In the genomic region with DNA sequence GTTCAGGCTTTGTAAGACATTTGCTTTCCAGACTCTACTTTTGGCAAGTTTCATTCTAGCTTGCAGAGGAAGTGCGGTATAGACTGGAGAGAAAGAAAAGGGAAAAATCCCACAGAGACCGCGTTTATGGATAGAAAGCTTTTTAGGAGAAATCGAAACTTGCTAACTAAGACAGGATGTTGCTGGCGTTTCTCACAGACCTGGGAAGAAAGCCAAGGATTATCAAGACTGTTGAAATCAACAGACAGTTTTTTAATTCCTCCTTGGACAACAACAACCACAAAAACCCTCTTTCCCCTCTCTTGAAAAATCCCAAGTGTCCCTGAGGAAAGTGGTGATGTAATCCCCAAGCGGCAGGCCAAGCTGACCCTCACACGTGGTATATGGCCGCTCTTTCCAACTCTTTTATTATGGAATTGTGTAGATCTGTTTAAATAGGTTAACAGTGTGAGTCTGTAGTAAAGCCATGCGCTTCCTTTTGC, we compare ENCODE assay signal across 8 mouse cellular contexts. TPM values are rescaled to one million over a fixed set of nuclear protein-coding genes. Genes with fewer than 3 reads are reported as not detected.
DNase-seq lines count a peak whose midpoint lies in the region; ATAC-seq and TF ChIP-seq lines count a peak whose summit lies in the region.

No protein-coding gene starts in this region.

- peak overlapping the region; percentile 48 for H3K4me3 ChIP-seq in layer of hippocampus, adult 2 months
- no peak overlapping the region for H3K4me3 ChIP-seq in liver, embryonic 16.5 days (ENCODE audit: low read depth, low read length)

- H3K9ac ChIP-seq in liver, embryonic 16.5 days (ENCODE audit: low read depth, low read length), result no peak overlapping the region

- intact Hi-C loops in heart, postnatal 14 days (cut with DNase I), result no loop called here

- H3K27me3 ChIP-seq in liver, embryonic 16.5 days (ENCODE audit: control insufficient read depth, insufficient read depth, low read depth, low read length), result no peaks in the 10 kb centered on the region

- H3K4me2 ChIP-seq in liver, embryonic 16.5 days (ENCODE audit: low read depth, low read length), result no peak overlapping the region; the same call in 1 of the 2 replicates

- H3K4me1 ChIP-seq in liver, embryonic 16.5 days (ENCODE audit: control insufficient read depth, low read depth, low read length), result no peaks in the 10 kb centered on the region

- no peak for DNase-seq in layer of hippocampus, adult 2 months (ENCODE audit: low spot score in 2 of 2)
- DNase-seq in layer of hippocampus, adult 11-12 months (ENCODE audit: low spot score), result no peak
- peak; percentile 63 for DNase-seq in brain, embryonic 14.5 days (ENCODE audit: low read depth)
- DNase-seq in heart, postnatal 14 days, result peak; percentile 47 to 64
- no peak for DNase-seq in cerebellum, postnatal 36 days
- DNase-seq in thymus, postnatal 25 days, result no peak
- no peak for DNase-seq in layer of hippocampus, adult 9-10 months (ENCODE audit: low spot score)

- 66% methylated on average over 9 of the region's 9 CpGs for WGBS in liver, embryonic 16.5 days (ENCODE audit: insufficient replicate concordance)

- ATAC-seq in liver, embryonic 16.5 days (ENCODE audit: low read depth), result no peak; the same call in 1 of the 2 replicates

- peak overlapping the region; percentile 14; the same call in 1 of the 2 replicates for H3K27ac ChIP-seq in layer of hippocampus, adult 2 months
- peak overlapping the region; percentile 12; the same call in 1 of the 2 replicates for H3K27ac ChIP-seq in liver, embryonic 16.5 days (ENCODE audit: low read length)

- no peak for TF ChIP-seq POLR2A in brain, embryonic 14.5 days (IDR thresholded peaks at IDR 0.05; ENCODE audit: borderline replicate concordance, extremely low read depth, insufficient read depth, insufficient read length, poor library complexity, severe bottlenecking)

- no peaks in the 10 kb centered on the region for H3K9me3 ChIP-seq in liver, embryonic 16.5 days (replicated peaks; ENCODE audit: control insufficient read depth, low read length)

- no peak for TF ChIP-seq CTCF in layer of hippocampus, adult 2 months (conservative IDR thresholded peaks at IDR 0.05)
- no peak for TF ChIP-seq CTCF in brain, embryonic 14.5 days (IDR thresholded peaks at IDR 0.05; ENCODE audit: borderline replicate concordance, extremely low read depth, insufficient read depth, insufficient read length)

- no peaks in the 10 kb centered on the region for H3K36me3 ChIP-seq in liver, embryonic 16.5 days (ENCODE audit: control insufficient read depth, insufficient read depth)

RNA-seq across cellular contexts. Expression of gene Art3, which starts 0.8 kb away (rescaled TPM):
- 1 to 10 TPM; 3.7 to 4.8 TPM for total RNA-seq in layer of hippocampus, adult 2 months (2021)
- polyA plus RNA-seq in brain, embryonic 14.5 days (2012; rRNA removed), result 2.1 and 3.8 TPM in 2 replicates
- 100 to 1,000 TPM; 620 to 781 TPM for total RNA-seq in heart, postnatal 14 days (2021)
- polyA plus RNA-seq in liver, embryonic 16.5 days (2015; fragmentation: Nextera tagmentation; extraction: Ambion mirVana), result 0.74 and 0.93 TPM in 2 replicates

RNA-seq across cellular contexts. Expression of gene Cxcl9, which starts 4.5 kb away (rescaled TPM):
- not detected for total RNA-seq in layer of hippocampus, adult 2 months (2021)
- polyA plus RNA-seq in brain, embryonic 14.5 days (2012; rRNA removed), result 0.03 TPM in 1 of 2 replicates, not detected in the other
- total RNA-seq in heart, postnatal 14 days (2021), result under 1 TPM; 0.57 to 0.88 TPM
- 0.20 TPM in 1 of 2 replicates, not detected in the other for polyA plus RNA-seq in liver, embryonic 16.5 days (2015; fragmentation: Nextera tagmentation; extraction: Ambion mirVana)

RNA-seq across cellular contexts. Expression of gene Cxcl10, which starts 16.3 kb away (rescaled TPM):
- not detected for total RNA-seq in layer of hippocampus, adult 2 months (2021)
- 0.69 and 0.70 TPM in 2 replicates for polyA plus RNA-seq in brain, embryonic 14.5 days (2012; rRNA removed)
- total RNA-seq in heart, postnatal 14 days (2021), result under 1 TPM in 1 of 2 experiments, not detected in 1; 0.80 TPM
- polyA plus RNA-seq in liver, embryonic 16.5 days (2015; fragmentation: Nextera tagmentation; extraction: Ambion mirVana), result 3.5 and 3.8 TPM in 2 replicates

RNA-seq across cellular contexts. Expression of gene Sdad1, which starts 22.1 kb away (rescaled TPM):
- 10 to 100 TPM; 20.0 to 23.1 TPM for total RNA-seq in layer of hippocampus, adult 2 months (2021)
- 18.7 and 25.4 TPM in 2 replicates for polyA plus RNA-seq in brain, embryonic 14.5 days (2012; rRNA removed)
- 10 to 100 TPM; 12.4 to 13.9 TPM for total RNA-seq in heart, postnatal 14 days (2021)
- 14.5 and 15.0 TPM in 2 replicates for polyA plus RNA-seq in liver, embryonic 16.5 days (2015; fragmentation: Nextera tagmentation; extraction: Ambion mirVana)

RNA-seq across cellular contexts. Expression of gene Naaa, which starts 54.4 kb away (rescaled TPM):
- 10 to 100 TPM; 50.1 to 51.0 TPM for total RNA-seq in layer of hippocampus, adult 2 months (2021)
- polyA plus RNA-seq in brain, embryonic 14.5 days (2012; rRNA removed), result 9.4 and 15.5 TPM in 2 replicates
- 10 to 100 TPM; 11.1 to 12.4 TPM for total RNA-seq in heart, postnatal 14 days (2021)
- polyA plus RNA-seq in liver, embryonic 16.5 days (2015; fragmentation: Nextera tagmentation; extraction: Ambion mirVana), result 5.5 and 6.4 TPM in 2 replicates

Comparison
In these comparisons a context has a peak if more than half of its experiments do, and no peak if none do; other contexts are left out.
1. DNase-seq: peak in brain, embryonic 14.5 days (single experiment) and heart, postnatal 14 days (2 of 2); none in layer of hippocampus, adult 2 months (0 of 2), layer of hippocampus, adult 11-12 months (single experiment), cerebellum, postnatal 36 days (0 of 2), thymus, postnatal 25 days (single experiment) and layer of hippocampus, adult 9-10 months (single experiment).
2. RNA of gene Art3, which starts 0.8 kb away (total RNA-seq): 620 to 781 TPM in heart, postnatal 14 days; 3.7 to 4.8 TPM in layer of hippocampus, adult 2 months; every median in the first group is over 100 times any median in the second.